Mouse (Mus musculus) layer of hippocampus, postnatal 14 days (tissue): ENCODE measurements at regions not wholly inside any gene's neighbourhood (a gene's known extent, or its start where the extent isn't known, plus 50 kb on each side); places are given as distances from the start of the nearest gene placed in this dataset.
"Not testable (repeated sequence)": the region's sequence is repeated elsewhere in the genome, so short reads cannot be mapped to it uniquely, and the experiment has no call there.

ENCODE experiments used
- DNase-seq, 2 experiments: peaks; one replicate each; pipeline ENCODE4 v3.0.0; 2021 to 2022; ENCODE audit warnings: low spot score in 2 of 2, mixed read lengths in 1 of 2

DNA sequence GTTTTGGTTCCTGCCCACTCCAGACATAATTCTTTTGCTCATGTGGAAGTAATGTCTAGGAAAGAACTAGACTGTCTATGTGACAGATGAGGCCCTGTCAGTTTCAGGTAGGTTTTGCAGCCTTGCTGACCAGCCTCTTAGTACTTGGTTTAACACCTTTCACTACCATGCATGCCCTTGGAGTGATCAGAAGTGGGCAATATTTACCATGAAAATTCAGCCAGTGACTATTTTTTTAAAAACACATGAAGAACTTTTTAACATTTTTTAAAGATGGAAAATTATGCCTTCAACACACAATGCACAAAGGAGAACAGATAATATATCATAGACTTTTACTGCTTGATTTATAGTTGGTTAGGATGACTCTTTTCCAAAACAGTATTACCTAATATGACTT is 58.1 kb downstream of the Cox7c start:
- no peak for DNase-seq

DNA sequence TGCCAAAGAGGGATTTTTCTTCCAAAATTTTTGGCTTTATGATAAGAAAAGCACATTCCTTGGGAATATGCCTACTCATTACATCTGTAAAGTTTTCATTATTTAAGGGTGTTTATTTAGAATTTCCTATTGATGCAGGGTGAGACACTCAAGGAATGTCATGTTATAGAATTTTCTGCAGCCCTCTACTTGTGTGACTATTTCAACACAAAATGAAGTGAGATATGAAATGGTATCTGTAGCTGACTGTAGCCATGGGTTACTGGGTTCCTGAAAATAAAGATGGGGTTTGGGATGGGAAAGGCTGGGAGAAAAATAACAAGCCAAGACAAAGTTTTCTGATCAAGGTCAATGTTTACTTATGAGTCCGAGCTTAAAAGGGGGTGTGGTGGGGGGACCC is 64.6 kb downstream of the Cox7c start:
- DNase-seq: no peak

- DNase-seq: not testable (repeated sequence)
Measured at GRCm38 (mm10) chr13:85964005-85964404, 82.7 kb downstream of the Cox7c start.

DNA sequence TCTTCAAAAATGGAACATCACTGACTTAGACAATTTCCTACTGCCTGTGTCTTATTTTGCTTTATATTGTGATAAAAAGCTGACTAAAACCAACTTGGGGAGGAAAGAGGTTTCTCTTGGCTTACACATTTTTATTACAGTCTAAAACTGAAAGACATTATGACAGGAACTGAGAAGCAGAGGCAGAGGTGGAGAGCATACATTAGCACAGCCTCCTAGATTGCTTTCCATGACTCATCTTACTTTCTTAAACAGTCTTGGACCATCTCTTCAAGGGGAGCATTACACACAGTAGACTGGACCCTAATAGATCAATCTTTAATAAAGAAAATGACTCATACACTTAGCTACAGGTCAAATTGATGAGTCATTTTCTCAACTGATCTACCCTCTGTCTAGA is 91.4 kb downstream of the Cox7c start:
- DNase-seq: no peak

- no peak for DNase-seq
Measured at GRCm38 (mm10) chr13:85952896-85953295, 93.8 kb downstream of the Cox7c start.

GRCm38 (mm10) chr13:85926825-85927737 is 119.6 kb downstream of the Cox7c start:
- DNase-seq: peak in 1 of 2 experiments; percentile 4

DNA sequence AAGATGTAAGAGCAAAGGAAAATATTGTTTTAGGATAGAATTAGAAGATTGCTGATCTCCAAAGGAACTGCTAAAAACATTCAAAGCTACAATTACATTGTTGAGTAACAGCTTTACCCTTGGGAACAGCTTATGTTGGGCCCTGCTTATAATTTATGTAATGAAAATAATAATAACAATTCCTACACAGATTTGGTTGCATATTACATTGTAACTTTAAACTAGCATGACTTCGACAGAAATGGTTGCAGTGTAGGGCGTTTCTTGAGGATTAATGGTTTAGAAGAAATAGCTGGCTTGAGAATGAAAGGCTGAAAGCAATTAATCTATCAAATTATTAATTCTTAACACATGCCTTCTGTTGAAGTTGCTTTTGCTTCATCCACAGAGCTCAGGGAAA is 120.4 kb downstream of the Cox7c start:
- DNase-seq: no peak

DNA sequence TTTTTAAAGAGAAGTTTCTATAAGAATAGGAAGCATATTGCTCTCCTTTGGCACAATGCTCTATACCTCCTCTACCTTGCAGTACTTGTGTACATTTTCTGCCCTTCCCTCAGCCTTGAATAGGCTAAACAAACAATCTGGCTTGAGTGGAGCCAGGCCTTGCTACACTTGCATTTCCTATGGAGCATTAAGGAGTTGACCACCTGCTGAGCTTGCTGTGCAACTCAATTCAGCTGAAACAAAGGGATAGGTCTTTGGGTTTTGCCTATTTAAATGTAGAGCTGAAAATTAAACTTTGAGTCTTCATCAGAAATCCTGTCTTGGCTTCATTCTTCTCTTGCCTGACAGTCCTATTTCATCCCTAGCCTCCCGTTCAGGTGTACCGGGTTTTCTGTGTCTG is 124.0 kb downstream of the Cox7c start:
- no peak for DNase-seq

GRCm38 (mm10) chr13:85901796-85902195 is 144.9 kb downstream of the Cox7c start:
- no peak for DNase-seq

GRCm38 (mm10) chr13:85897656-85898055 is 149.0 kb downstream of the Cox7c start:
- no peak for DNase-seq

DNA sequence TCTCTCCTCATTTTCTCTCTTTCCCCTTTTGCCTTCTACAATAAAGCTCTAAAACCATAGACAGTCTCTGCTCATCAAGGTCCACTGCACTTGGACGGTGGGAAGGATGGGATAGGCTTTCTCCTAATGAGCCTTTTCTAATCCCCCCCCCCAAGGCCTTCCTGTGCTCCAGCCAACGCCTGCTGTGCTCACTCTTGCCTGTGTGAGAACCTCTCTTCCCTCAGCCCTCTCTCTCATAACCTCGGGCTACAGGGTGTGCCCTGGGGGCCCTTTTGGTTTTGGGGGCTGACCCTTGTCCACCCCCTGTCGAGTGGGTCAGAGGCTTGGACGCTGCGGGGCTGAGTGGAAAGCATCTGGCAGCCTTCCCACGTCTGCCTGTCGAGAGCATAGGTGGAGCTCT is 151.6 kb downstream of the Cox7c start:
- no peak for DNase-seq

GRCm38 (mm10) chr13:85889846-85890245 is 156.9 kb downstream of the Cox7c start:
- DNase-seq: not testable (repeated sequence)

DNA sequence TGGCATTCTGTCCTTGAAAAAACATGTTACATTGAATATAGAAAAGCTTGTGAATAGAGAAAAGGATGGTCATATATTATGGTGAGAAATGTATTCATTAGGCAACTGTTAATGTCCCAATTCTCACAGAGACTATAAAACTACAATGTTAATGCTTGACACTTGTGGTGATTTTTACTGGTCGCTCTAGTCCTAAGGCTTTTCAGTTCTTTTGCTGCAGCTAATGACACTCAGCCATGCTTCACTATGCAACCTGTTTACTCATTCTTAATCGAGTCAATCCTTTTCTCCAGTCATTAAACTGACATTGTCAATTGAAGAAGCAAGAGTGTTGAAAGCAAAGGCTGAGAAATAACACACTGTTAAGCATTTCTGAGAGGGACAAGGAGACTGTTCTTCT is 163.9 kb downstream of the Cox7c start:
- no peak for DNase-seq

DNA sequence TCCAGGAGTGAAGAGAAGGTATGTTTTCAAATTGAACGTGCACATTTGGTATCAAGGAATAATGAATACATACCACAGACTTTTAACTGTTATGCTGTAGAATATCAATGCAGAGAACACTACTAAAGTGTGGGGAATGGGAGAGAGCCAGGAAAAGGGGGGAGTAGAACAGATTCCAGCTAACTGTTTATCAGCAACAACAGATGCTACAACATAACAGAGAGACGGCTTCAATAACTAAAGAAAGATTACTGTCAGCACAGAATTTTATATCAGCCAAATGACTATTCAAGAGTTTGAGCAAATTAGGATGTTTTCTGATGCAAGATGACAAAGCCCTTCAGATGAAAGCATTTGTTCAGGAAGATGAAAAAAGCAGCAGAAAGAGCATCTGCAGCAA is 183.0 kb downstream of the Cox7c start:
- DNase-seq: peak in 1 of 2 experiments; percentile 61

- DNase-seq: no peak
Measured at GRCm38 (mm10) chr13:85848276-85848675, 198.4 kb downstream of the Cox7c start.

DNA sequence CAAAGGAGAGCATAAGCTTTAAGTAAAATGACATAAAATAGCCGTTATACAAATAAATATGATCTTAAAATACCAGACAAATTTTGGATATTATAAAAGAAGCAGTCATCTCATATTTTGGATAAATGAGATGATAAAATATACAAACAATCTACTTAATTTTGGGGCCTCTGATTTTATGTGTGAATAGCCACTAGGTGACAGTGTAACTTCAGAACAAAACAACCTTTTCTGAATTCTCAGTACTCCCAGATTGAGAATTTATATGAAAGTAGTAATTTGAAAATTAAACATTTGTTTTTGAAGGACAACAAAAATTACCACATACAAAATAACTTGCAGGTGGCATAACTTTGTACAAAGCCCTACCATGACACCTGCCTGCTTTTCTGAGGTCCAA is 216.8 kb downstream of the Cox7c start:
- no peak for DNase-seq
